Mouse (Mus musculus): ENCODE measurements around the gene Gper1. TPM values are rescaled to one million over a fixed set of nuclear protein-coding genes. Genes with fewer than 3 reads are reported as not detected.

The Gper1 gene
- polyA plus RNA-seq, 1 experiment from 2014 or later: 1.1 TPM

DNA sequence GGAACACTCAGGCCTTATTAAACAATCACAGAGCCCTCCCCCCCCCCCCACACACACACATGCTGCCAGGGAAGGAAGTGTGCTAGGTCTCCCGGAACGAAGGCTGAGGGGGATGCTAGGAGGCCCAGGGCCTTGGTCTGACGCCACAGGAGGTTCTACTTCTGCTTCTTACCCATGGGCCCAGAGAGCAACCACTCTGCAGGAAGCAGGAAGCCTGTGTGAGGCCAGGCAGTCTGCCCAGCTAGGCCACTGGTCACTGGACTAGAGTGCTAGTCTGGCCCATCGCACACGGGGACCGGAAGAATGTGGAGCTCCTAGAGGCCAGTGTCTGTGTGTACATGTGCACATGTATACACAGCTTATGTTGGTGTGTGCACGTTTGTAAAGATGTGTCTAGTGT is 14.4 kb upstream of the Gper1 start:
- no peak overlapping the region; the same call in 1 of the 2 replicates for H3K27ac ChIP-seq (ENCODE audit: low read length)
- no peak overlapping the region for H3K4me3 ChIP-seq (ENCODE audit: low read length)
- no peaks in the 10 kb centered on the region for H3K9me3 ChIP-seq (ENCODE audit: control insufficient read depth, low read length)
- H3K9ac ChIP-seq (ENCODE audit: low read depth, low read length): no peak overlapping the region
- 73% methylated on average over 7 of the region's 7 CpGs for WGBS
- no peaks in the 10 kb centered on the region for H3K36me3 ChIP-seq (ENCODE audit: control insufficient read depth, insufficient read depth, low read length)
- no peaks in the 10 kb centered on the region for H3K27me3 ChIP-seq (replicated peaks; ENCODE audit: control insufficient read depth, insufficient read depth, low read length)
- no peak overlapping the region for H3K4me2 ChIP-seq (ENCODE audit: low read depth, low read length)
- no peak for ATAC-seq
- peaks cover 15% of the 10 kb centered on the region for H3K4me1 ChIP-seq (ENCODE audit: control insufficient read depth, insufficient read depth, low read length)

- no peak overlapping the region for H3K4me2 ChIP-seq (ENCODE audit: low read depth, low read length)
- 0 out of 2 replicates have a peak overlapping the region, but pooled peaks have one; percentile 7 for H3K9ac ChIP-seq (ENCODE audit: low read depth, low read length)
- H3K27ac ChIP-seq (ENCODE audit: low read length): peak overlapping the region; percentile 33; the same call in 1 of the 2 replicates
- peak; percentile 56 for ATAC-seq
- H3K4me3 ChIP-seq (ENCODE audit: low read length): no peak overlapping the region
- WGBS: 49% methylated on average over 12 of the region's 12 CpGs
- no peaks in the 10 kb centered on the region for H3K36me3 ChIP-seq (ENCODE audit: control insufficient read depth, insufficient read depth, low read length)
- H3K4me1 ChIP-seq (ENCODE audit: control insufficient read depth, insufficient read depth, low read length): peaks cover 18% of the 10 kb centered on the region
- no peaks in the 10 kb centered on the region for H3K9me3 ChIP-seq (ENCODE audit: control insufficient read depth, low read length)
- no peaks in the 10 kb centered on the region for H3K27me3 ChIP-seq (replicated peaks; ENCODE audit: control insufficient read depth, insufficient read depth, low read length)
Observed at GRCm38 (mm10) chr5:139409412-139409811, 13.5 kb upstream of the Gper1 start.

DNA sequence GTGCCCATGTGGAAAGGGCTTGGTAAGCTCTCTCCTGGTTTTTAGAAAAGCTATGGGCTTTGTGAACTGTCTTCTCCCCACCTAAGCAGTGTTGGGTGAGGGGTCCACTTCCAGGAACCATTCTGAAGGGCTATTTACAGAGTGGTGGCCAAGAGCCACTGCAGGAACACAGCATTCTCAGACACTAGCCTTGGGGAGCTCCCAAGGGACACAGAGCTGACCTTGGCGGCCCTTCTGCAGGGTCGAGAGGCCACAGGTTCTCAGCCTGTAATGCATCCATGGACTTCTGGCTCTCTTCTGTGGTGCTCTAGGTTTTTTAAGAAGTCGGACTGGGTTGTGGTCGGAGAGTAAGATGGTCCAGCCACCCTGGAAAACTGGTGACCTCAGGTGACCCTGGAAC is 12.9 kb upstream of the Gper1 start:
- 90% methylated on average over 4 of the region's 4 CpGs for WGBS
- no peaks in the 10 kb centered on the region for H3K9me3 ChIP-seq (ENCODE audit: control insufficient read depth, low read length)
- no peaks in the 10 kb centered on the region for H3K36me3 ChIP-seq (ENCODE audit: control insufficient read depth, insufficient read depth, low read length)
- no peak overlapping the region for H3K4me2 ChIP-seq (ENCODE audit: low read depth, low read length)
- H3K27ac ChIP-seq (ENCODE audit: low read length): no peak overlapping the region
- H3K9ac ChIP-seq (ENCODE audit: low read depth, low read length): no peak overlapping the region
- no peak for ATAC-seq
- peaks cover 18% of the 10 kb centered on the region for H3K4me1 ChIP-seq (ENCODE audit: control insufficient read depth, insufficient read depth, low read length)
- H3K27me3 ChIP-seq (replicated peaks; ENCODE audit: control insufficient read depth, insufficient read depth, low read length): no peaks in the 10 kb centered on the region
- H3K4me3 ChIP-seq (ENCODE audit: low read length): no peak overlapping the region

DNA sequence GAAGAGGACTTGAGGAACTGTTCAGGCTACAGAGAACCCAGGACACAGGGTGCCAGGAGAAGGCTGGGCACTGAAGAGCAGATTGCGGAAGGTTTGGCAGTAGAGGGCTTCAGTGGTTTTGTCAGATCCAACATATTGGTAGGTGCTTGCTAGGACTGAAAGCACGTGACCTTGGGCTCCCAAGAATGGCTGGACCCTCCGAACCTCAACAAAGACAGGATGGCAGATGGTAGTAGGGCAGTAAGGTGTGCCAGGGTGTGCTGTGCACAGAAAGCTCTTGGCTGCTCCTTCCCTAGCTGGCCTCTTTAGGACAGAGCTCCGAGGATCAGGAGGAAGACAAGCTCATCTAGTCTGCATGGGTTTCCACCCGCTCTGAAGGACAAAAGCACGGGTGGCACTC is 11.8 kb upstream of the Gper1 start:
- H3K4me3 ChIP-seq (ENCODE audit: low read length): no peak overlapping the region
- H3K4me2 ChIP-seq (ENCODE audit: low read depth, low read length): no peak overlapping the region
- H3K27me3 ChIP-seq (replicated peaks; ENCODE audit: control insufficient read depth, insufficient read depth, low read length): no peaks in the 10 kb centered on the region
- H3K9me3 ChIP-seq (ENCODE audit: control insufficient read depth, low read length): no peaks in the 10 kb centered on the region
- 89% methylated on average over 6 of the region's 6 CpGs for WGBS
- H3K36me3 ChIP-seq (ENCODE audit: control insufficient read depth, insufficient read depth, low read length): no peaks in the 10 kb centered on the region
- no peak overlapping the region for H3K27ac ChIP-seq (ENCODE audit: low read length)
- peaks cover 14% of the 10 kb centered on the region for H3K4me1 ChIP-seq (ENCODE audit: control insufficient read depth, insufficient read depth, low read length)
- no peak overlapping the region for H3K9ac ChIP-seq (ENCODE audit: low read depth, low read length)
- no peak for ATAC-seq

- no peak overlapping the region for H3K9ac ChIP-seq (ENCODE audit: low read depth, low read length)
- no peaks in the 10 kb centered on the region for H3K36me3 ChIP-seq (ENCODE audit: control insufficient read depth, insufficient read depth, low read length)
- no peaks in the 10 kb centered on the region for H3K27me3 ChIP-seq (replicated peaks; ENCODE audit: control insufficient read depth, insufficient read depth, low read length)
- H3K9me3 ChIP-seq (ENCODE audit: control insufficient read depth, low read length): no peaks in the 10 kb centered on the region
- WGBS: 61% methylated on average over 15 of the region's 15 CpGs
- peaks cover 14% of the 10 kb centered on the region for H3K4me1 ChIP-seq (ENCODE audit: control insufficient read depth, insufficient read depth, low read length)
- H3K27ac ChIP-seq (ENCODE audit: low read length): no peak overlapping the region
- H3K4me2 ChIP-seq (ENCODE audit: low read depth, low read length): no peak overlapping the region
- no peak overlapping the region for H3K4me3 ChIP-seq (ENCODE audit: low read length)
- ATAC-seq: no peak
Observed at GRCm38 (mm10) chr5:139411665-139412314, 11.2 kb upstream of the Gper1 start.

DNA sequence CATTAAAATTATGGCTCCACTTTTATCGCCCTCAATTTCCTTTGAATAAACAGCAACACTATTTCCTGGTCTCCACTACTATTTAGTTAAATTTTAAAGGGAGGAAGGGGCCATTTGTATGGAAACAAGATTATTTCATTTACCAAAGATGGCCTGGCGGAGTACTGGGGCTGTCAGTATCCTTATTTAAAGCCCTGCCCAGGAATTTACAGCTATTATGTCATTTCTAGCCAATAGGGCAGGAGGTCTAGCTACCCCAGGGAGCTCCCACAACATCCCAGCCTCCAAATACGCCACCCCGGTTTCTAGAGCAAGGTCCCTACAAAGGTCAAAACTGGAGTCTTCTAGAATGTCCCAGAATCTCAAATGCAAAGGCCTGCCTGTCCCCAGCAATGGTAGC is 9.4 kb upstream of the Gper1 start:
- peak; percentile 63 for ATAC-seq
- H3K4me1 ChIP-seq (ENCODE audit: control insufficient read depth, insufficient read depth, low read length): peaks cover 15% of the 10 kb centered on the region
- H3K27me3 ChIP-seq (replicated peaks; ENCODE audit: control insufficient read depth, insufficient read depth, low read length): no peaks in the 10 kb centered on the region
- peak overlapping the region; percentile 50 for H3K27ac ChIP-seq (ENCODE audit: low read length)
- no peak overlapping the region for H3K9ac ChIP-seq (ENCODE audit: low read depth, low read length)
- WGBS: 46% methylated on average over 4 of the region's 4 CpGs
- H3K36me3 ChIP-seq (ENCODE audit: control insufficient read depth, insufficient read depth, low read length): no peaks in the 10 kb centered on the region
- H3K4me2 ChIP-seq (ENCODE audit: low read depth, low read length): no peak overlapping the region
- no peaks in the 10 kb centered on the region for H3K9me3 ChIP-seq (ENCODE audit: control insufficient read depth, low read length)
- no peak overlapping the region for H3K4me3 ChIP-seq (ENCODE audit: low read length)

DNA sequence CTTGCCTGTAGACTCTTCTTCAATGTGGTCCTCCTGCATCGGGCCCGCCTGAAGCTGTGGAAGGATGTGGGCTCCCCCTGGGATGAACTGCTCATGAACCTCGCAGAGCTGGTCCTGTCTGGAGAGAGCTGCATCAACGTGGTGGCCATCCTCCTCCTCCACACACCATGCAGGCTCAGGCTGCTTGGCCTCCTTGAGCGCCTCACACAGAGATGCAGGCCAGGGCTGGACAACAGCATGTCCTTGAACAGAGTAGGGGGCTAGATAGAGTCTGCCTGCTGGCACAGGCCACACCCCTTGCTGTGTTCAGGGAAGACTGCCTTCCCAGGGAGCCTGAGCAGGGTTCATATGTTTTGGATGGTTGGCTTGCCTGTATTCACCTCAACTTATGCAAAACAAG is 8.0 kb upstream of the Gper1 start:
- Histone ChIP-seq H3K9ac (ENCODE audit: low read depth, low read length) (no peak overlapping the region), H3K27me3 (replicated peaks; ENCODE audit: control insufficient read depth, insufficient read depth, low read length) (no peaks in the 10 kb centered on the region), H3K27ac (ENCODE audit: low read length) (no peak overlapping the region), H3K4me3 (ENCODE audit: low read length) (no peak overlapping the region), H3K9me3 (ENCODE audit: control insufficient read depth, low read length) (no peaks in the 10 kb centered on the region), H3K36me3 (ENCODE audit: control insufficient read depth, insufficient read depth, low read length) (no peaks in the 10 kb centered on the region), H3K4me1 (ENCODE audit: control insufficient read depth, insufficient read depth, low read length) (peaks cover 11% of the 10 kb centered on the region), H3K4me2 (ENCODE audit: low read depth, low read length) (no peak overlapping the region)
- no peak for ATAC-seq
- 84% methylated on average over 5 of the region's 5 CpGs for WGBS

GRCm38 (mm10) chr5:139416942-139417341 is 6.0 kb upstream of the Gper1 start:
- no peak overlapping the region for H3K4me3 ChIP-seq (ENCODE audit: low read length)
- ATAC-seq: no peak
- WGBS: 84% methylated on average over 4 of the region's 4 CpGs

DNA sequence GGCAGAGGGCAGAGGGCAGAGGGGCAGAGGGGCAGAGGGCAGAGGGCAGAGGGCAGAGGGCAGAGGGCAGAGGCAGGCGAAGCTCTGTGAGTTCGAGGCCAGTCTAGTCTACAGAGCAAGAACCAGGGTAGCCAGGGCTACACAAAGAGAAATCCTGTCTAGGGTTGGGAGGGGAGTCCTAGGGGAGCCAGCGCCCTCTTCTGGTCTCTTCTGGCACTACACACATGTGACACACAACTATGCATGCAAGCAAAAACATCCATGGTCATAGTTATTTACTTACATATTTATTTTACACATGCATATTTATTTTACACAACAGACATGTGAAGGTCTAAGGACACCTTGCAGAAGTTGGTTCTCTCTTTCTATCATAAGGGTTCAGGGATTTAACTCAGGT is 5.5 kb upstream of the Gper1 start:
- ATAC-seq: no peak
- H3K4me3 ChIP-seq (ENCODE audit: low read length): no peak overlapping the region
- no peak overlapping the region for H3K9ac ChIP-seq (ENCODE audit: low read depth, low read length)
- no peaks in the 10 kb centered on the region for H3K27me3 ChIP-seq (replicated peaks; ENCODE audit: control insufficient read depth, insufficient read depth, low read length)
- WGBS: 89% methylated on average over 3 of the region's 3 CpGs
- H3K27ac ChIP-seq (ENCODE audit: low read length): no peak overlapping the region
- H3K9me3 ChIP-seq (ENCODE audit: control insufficient read depth, low read length): no peaks in the 10 kb centered on the region
- no peaks in the 10 kb centered on the region for H3K36me3 ChIP-seq (ENCODE audit: control insufficient read depth, insufficient read depth, low read length)
- no peak overlapping the region for H3K4me2 ChIP-seq (ENCODE audit: low read depth, low read length)
- peaks cover 11% of the 10 kb centered on the region for H3K4me1 ChIP-seq (ENCODE audit: control insufficient read depth, insufficient read depth, low read length)

More at GRCm38 (mm10) chr5:139416942-139417341, 6.0 kb upstream of the Gper1 start:
- Histone ChIP-seq H3K9me3 (ENCODE audit: control insufficient read depth, low read length) (no peaks in the 10 kb centered on the region), H3K27ac (ENCODE audit: low read length) (no peak overlapping the region), H3K36me3 (ENCODE audit: control insufficient read depth, insufficient read depth, low read length) (no peaks in the 10 kb centered on the region), H3K4me1 (ENCODE audit: control insufficient read depth, insufficient read depth, low read length) (peaks cover 11% of the 10 kb centered on the region), H3K4me2 (ENCODE audit: low read depth, low read length) (no peak overlapping the region), H3K27me3 (replicated peaks; ENCODE audit: control insufficient read depth, insufficient read depth, low read length) (no peaks in the 10 kb centered on the region), H3K9ac (ENCODE audit: low read depth, low read length) (no peak overlapping the region)

GRCm38 (mm10) chr5:139418110-139418509 is 4.8 kb upstream of the Gper1 start:
- H3K9ac ChIP-seq (ENCODE audit: low read depth, low read length): no peak overlapping the region
- no peak overlapping the region for H3K4me3 ChIP-seq (ENCODE audit: low read length)
- no peaks in the 10 kb centered on the region for H3K27me3 ChIP-seq (replicated peaks; ENCODE audit: control insufficient read depth, insufficient read depth, low read length)
- H3K4me1 ChIP-seq (ENCODE audit: control insufficient read depth, insufficient read depth, low read length): peaks cover 15% of the 10 kb centered on the region
- no peak for ATAC-seq
- no peak overlapping the region for H3K27ac ChIP-seq (ENCODE audit: low read length)
- no peak overlapping the region for H3K4me2 ChIP-seq (ENCODE audit: low read depth, low read length)
- no peaks in the 10 kb centered on the region for H3K36me3 ChIP-seq (ENCODE audit: control insufficient read depth, insufficient read depth, low read length)
- 56% methylated on average over 2 of the region's 2 CpGs for WGBS
- H3K9me3 ChIP-seq (ENCODE audit: control insufficient read depth, low read length): no peaks in the 10 kb centered on the region

Data from intestine, embryonic 16.5 days (tissue).